In the genomic region with DNA sequence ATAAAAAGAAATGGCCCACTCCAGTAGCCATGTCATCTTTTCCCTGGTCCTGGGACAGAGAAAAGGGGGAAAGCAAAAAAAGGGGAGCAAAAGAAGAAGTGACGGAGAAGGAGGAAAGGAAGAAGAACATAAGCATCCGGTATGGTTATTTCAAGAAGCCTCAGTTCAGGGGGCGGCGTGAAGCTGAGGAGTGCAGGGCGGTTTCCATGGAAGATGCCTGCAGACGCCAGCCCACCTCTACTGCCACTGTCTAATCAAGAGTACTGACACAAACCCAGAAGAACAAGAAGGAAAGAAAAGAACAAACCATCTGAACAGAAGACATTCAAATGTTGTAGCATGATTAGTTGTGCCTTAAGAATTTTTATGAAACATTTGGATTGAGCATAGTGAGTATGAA, we compare ENCODE assay signal across 17 mouse cellular contexts.
DNase-seq lines count a peak whose midpoint lies in the region.
"Had no signal": no experiment of that assay in that cellular context is flagged by ENCODE, and none has a peak within 500 bp of the region (broad histone marks: within the 10 kb centered on the region; RNA-seq: fewer than 3 reads in every experiment).

No protein-coding gene starts in this region.

- DNase-seq in heart, adult 11 months, result peak; percentile 58
- DNase-seq in heart, adult 8-10 months (ENCODE audit: low spot score), result no peak
- peak; percentile 63 for DNase-seq in right cerebral cortex, adult 18-20 months
- DNase-seq in right cerebral cortex, postnatal 10 days (ENCODE audit: low spot score in 2 of 2), result no peak
- DNase-seq in brain, adult 2 months (ENCODE audit: low read depth, low spot score), result peak; percentile 57
- DNase-seq in right cerebral cortex, postnatal 36 days (ENCODE audit: low spot score in 2 of 2), result peak; percentile 26 to 44
- DNase-seq: adrenal gland, adult 2 months; adrenal gland, postnatal 14 days; cerebellum, adult 11-12 months; cerebellum, adult 8-10 months; cerebellum, postnatal 10 days; cerebellum, postnatal 36 days; embryo, embryonic 11 days; gastrocnemius, postnatal 10 days; gastrocnemius, postnatal 36 days; heart, postnatal 10 days; heart, postnatal 36 days had no signal

Comparison
In these comparisons a context has a peak if more than half of its experiments do, and no peak if none do; other contexts are left out.
1. DNase-seq: peak in heart, adult 11 months (single experiment), right cerebral cortex, adult 18-20 months (single experiment), brain, adult 2 months (single experiment) and right cerebral cortex, postnatal 36 days (2 of 2); none in heart, adult 8-10 months (single experiment) and right cerebral cortex, postnatal 10 days (0 of 2).